Mouse (Mus musculus) C2C12 (cell line): ENCODE measurements around the gene Plod3. TPM values are rescaled to one million over a fixed set of nuclear protein-coding genes. Genes with fewer than 3 reads are reported as not detected.

Source experiments
- H3K27me3 ChIP-seq: one replicate; pipeline ENCODE4 v1.6.1; 2011; ENCODE audit not compliant: control insufficient read depth, insufficient read depth, insufficient read length
- H3K36me3 ChIP-seq: one replicate; pipeline ENCODE4 v1.6.1; 2011; ENCODE audit not compliant: control insufficient read depth, insufficient read depth
- H3K4me3 ChIP-seq: one replicate; pipeline ENCODE4 v1.5.1; 2011; ENCODE audit warnings: mild to moderate bottlenecking, control low read depth; ENCODE audit not compliant: poor library complexity, insufficient read depth, severe bottlenecking
- H3K79me2 ChIP-seq: one replicate; pipeline ENCODE4 v1.6.1; 2011; ENCODE audit not compliant: control insufficient read depth, insufficient read depth
- H3K79me3 ChIP-seq: one replicate; pipeline ENCODE4 v1.6.1; 2011; ENCODE audit warnings: low read depth, control low read depth
- H3ac ChIP-seq: one replicate; pipeline ENCODE3; 2011; ENCODE audit warnings: low read depth; ENCODE audit not compliant: control insufficient read depth, insufficient read length
- CEBPB ChIP-seq: IDR thresholded peaks from one replicate; pipeline ENCODE4 v1.6.1; 2011; ENCODE audit warnings: low read depth, mild to moderate bottlenecking, control low read depth, moderate library complexity
- CTCF ChIP-seq: IDR thresholded peaks from one replicate; pipeline ENCODE4 v1.5.1; 2011; ENCODE audit not compliant: control insufficient read depth, insufficient read depth, insufficient read length
- FOSL1 ChIP-seq: IDR thresholded peaks from one replicate; pipeline ENCODE4 v1.8.0; 2011; ENCODE audit warnings: mild to moderate bottlenecking, low read length; ENCODE audit not compliant: poor library complexity, insufficient read depth, severe bottlenecking
- MAX ChIP-seq: IDR thresholded peaks from one replicate; pipeline ENCODE4 v1.6.1; 2011; ENCODE audit warnings: mild to moderate bottlenecking, control low read depth
- MYOD1 ChIP-seq: IDR thresholded peaks from one replicate; pipeline ENCODE4 v1.6.1; 2011; ENCODE audit warnings: low read depth; ENCODE audit not compliant: control insufficient read depth, insufficient read length
- MYOG ChIP-seq: IDR thresholded peaks from one replicate; pipeline ENCODE4 v1.6.1; 2011; ENCODE audit not compliant: control insufficient read depth, insufficient read length; ENCODE audit errors: extremely low read depth
- USF1 ChIP-seq: IDR thresholded peaks from one replicate; pipeline ENCODE4 v1.6.1; 2011; ENCODE audit warnings: low read depth, mild to moderate bottlenecking, control low read depth, moderate library complexity
- polyA plus RNA-seq: library from polyadenylated mRNA; unstranded; fragments of >200 nt; fragmentation: generic; extraction: Trizol; gene quantifications from one replicate; pipeline ENCODE4 v1.2.1, GENCODE M21; 2012; ENCODE audit warnings: missing spikeins

The Plod3 gene
- polyA plus RNA-seq, 1 experiment, result 140 TPM

DNA sequence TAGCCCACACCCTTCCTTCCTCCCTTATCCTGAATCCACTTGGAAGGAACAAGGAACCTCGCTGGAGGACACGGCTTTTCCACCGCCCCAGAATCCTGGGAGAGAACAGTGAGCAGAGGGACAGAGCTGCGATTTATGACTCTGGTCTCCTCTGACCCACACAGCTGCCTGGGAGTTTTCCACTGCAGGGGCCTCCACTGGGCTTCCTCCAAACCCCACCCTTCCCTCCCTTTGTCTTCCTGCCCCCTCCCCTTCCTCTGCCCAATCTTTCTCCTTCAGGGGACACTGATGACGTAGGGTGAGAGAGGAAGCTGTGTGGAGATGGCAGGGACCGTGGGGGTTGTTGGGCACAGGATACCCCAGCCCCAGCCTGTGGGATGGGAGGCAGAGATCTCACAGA, 20.5 kb upstream of the Plod3 start, which contains the start of gene Cldn15:
TSS of gene Cldn15 (plus strand) at position 286 of the 400 bp plus-strand sequence.
- H3ac ChIP-seq, result no peak within 1 kb of the TSS
- peaks cover 6% of the 10 kb centered on the region for H3K79me3 ChIP-seq
- peaks cover 31% of the 10 kb centered on the region for H3K79me2 ChIP-seq
- H3K27me3 ChIP-seq, result no peaks in the 10 kb centered on the region
- peaks cover 38% of the 10 kb centered on the region for H3K36me3 ChIP-seq
- TF ChIP-seq MAX (no peak), MYOD1 (no peak), CEBPB (no peak), CTCF (no peak), MYOG (no peak), USF1 (no peak)
- H3K4me3 ChIP-seq, result no peak within 1 kb of the TSS

DNA sequence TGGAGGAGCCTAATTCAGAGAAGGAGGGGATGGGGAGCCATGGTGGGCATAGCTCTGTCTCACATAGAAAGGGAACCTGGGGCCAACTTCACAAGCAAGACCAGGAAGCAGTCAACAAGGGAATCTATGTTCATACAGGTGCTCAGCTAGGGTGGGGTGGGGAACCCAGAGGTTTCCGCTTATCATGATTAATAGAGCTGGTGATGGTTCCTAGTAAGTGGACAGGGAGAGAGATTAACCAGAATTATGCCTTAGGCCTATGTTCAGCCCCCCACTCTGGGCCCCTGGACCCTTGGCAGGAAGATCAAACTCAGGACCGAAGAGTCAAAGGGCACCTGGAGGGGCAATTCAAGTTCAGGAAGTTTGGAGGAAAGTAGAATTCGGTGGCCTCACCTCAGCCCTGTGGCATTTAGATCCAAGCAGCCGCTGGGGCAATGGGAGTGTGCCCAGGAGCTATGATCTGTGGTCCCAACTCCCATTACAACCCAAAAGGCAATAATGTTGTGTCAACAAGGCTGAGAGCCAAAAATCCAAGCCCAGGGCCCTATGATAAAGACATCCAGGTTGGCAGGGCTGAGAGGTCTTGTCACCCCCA, 19.9 kb upstream of the Plod3 start:
- peaks cover 38% of the 10 kb centered on the region for H3K36me3 ChIP-seq

DNA sequence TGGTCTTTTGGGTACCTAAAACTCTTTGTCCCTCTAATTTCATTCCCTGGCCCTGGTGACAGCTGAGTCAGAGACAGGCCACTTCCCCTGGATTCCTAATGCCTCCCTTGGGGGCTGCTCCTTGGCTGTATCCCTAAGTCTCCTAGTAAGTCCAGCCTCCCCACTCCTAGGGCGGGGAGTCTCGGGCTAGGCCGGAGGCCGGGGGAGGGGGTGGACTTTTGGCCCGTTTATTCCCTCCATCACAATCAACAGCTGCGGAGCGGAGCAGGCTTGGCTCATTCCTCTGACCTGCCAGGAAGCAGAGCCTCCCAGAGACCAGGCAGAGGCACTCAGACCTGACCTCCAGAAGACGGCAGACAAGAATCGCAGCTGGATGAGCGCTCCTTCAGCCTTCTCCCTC, 19.2 kb upstream of the Plod3 start:
- H3K36me3 ChIP-seq, result peaks cover 38% of the 10 kb centered on the region

More for the DNA sequence above, 19.9 kb upstream of the Plod3 start:
- no peak overlapping the region for H3ac ChIP-seq
- H3K79me2 ChIP-seq, result peaks cover 31% of the 10 kb centered on the region
- peaks cover 6% of the 10 kb centered on the region for H3K79me3 ChIP-seq
- TF ChIP-seq MAX, result no peak
- no peak for TF ChIP-seq CEBPB
- no peak for TF ChIP-seq FOSL1
- no peak for TF ChIP-seq CTCF
- no peak for TF ChIP-seq USF1
- no peaks in the 10 kb centered on the region for H3K27me3 ChIP-seq
- no peak overlapping the region for H3K4me3 ChIP-seq

DNA sequence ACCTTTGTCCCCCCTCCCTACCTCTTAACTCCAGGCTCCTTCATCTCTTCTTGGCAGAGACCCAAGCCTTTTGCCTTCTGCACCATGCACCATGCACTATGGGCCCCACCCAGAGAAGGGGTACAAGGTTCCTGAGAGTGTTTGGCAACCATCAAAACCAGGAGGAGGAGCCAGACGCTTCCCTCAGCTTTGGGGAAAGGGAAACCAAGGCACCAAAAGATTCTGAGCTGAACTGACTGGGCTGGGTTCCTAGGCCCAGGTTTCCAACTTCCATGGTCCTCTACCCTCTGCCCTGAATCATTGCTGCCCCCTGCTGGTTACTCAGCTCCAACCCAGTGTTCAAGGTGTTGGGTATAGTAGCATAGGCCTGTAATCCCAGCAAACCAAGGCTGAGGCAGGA, 16.1 kb upstream of the Plod3 start:
- Histone ChIP-seq H3K36me3 (peaks cover 8% of the 10 kb centered on the region), H3K79me3 (no peaks in the 10 kb centered on the region), H3K79me2 (no peaks in the 10 kb centered on the region), H3K4me3 (no peak overlapping the region), H3ac (no peak overlapping the region), H3K27me3 (no peaks in the 10 kb centered on the region)
- no peak for TF ChIP-seq CEBPB
- no peak for TF ChIP-seq CTCF
- TF ChIP-seq MYOG, result no peak
- no peak for TF ChIP-seq USF1
- no peak for TF ChIP-seq MYOD1
- no peak for TF ChIP-seq MAX
- TF ChIP-seq FOSL1, result no peak

More for the DNA sequence above, 19.2 kb upstream of the Plod3 start:
- peaks cover 6% of the 10 kb centered on the region for H3K79me3 ChIP-seq
- H3K79me2 ChIP-seq, result peaks cover 27% of the 10 kb centered on the region
- H3K4me3 ChIP-seq, result no peak overlapping the region
- no peak for TF ChIP-seq MYOG
- no peak for TF ChIP-seq CEBPB
- TF ChIP-seq CTCF, result no peak
- no peak for TF ChIP-seq USF1
- TF ChIP-seq FOSL1, result no peak
- no peak for TF ChIP-seq MAX
- TF ChIP-seq MYOD1, result no peak
- no peak overlapping the region for H3ac ChIP-seq
- no peaks in the 10 kb centered on the region for H3K27me3 ChIP-seq

DNA sequence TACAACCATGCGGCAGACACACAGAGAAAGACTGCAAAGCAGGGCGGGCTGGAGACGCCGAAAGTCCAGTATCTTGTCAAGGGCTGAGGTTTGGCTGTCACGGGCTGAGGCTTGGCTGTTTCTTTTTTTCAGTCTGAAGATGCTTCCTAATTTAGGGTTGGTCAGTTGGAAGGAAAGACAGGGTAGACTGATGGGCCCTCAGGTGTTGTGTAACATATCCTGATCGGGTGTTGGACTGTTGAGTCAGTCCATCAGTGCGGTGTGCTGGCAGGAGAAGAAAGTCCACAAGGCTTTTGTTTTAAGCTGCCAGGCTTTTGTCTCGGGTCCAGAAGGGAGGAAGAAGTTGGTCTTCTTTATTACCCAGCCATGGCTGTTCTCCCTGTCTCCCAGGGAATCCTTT, 13.1 kb upstream of the Plod3 start:
- no peaks in the 10 kb centered on the region for H3K36me3 ChIP-seq
- no peak overlapping the region for H3ac ChIP-seq
- H3K27me3 ChIP-seq, result no peaks in the 10 kb centered on the region
- no peaks in the 10 kb centered on the region for H3K79me3 ChIP-seq
- no peaks in the 10 kb centered on the region for H3K79me2 ChIP-seq
- no peak overlapping the region for H3K4me3 ChIP-seq
- no peak for TF ChIP-seq FOSL1
- TF ChIP-seq USF1, result no peak
- no peak for TF ChIP-seq MYOD1
- no peak for TF ChIP-seq CTCF
- no peak for TF ChIP-seq MYOG
- TF ChIP-seq MAX, result no peak
- TF ChIP-seq CEBPB, result no peak

DNA sequence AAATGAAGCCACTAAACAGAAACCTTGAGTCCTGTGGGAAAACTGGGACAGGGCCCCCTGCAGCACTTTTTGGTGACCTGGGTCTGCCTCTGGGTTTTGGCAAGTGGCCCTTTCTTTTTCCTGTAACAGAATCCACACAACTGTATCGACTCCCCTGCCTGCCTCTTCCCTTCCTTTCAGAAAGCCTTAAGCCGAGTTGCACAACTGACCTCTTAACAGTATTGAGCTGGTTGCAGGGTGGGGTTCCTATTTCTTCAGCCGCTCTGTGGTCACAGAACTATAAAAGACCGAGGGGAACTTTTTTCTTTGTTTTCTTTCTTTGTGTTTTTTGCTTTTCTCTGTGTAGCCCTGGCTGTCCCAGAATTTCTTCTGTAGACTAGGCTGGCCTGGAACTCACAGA, 9.1 kb upstream of the Plod3 start:
- no peaks in the 10 kb centered on the region for H3K79me2 ChIP-seq
- no peak overlapping the region for H3K4me3 ChIP-seq
- H3K27me3 ChIP-seq, result no peaks in the 10 kb centered on the region
- TF ChIP-seq FOSL1 (no peak), USF1 (no peak), MYOG (no peak), CEBPB (no peak), MAX (no peak), CTCF (no peak), MYOD1 (no peak)
- H3K36me3 ChIP-seq, result peaks cover 12% of the 10 kb centered on the region
- H3K79me3 ChIP-seq, result no peaks in the 10 kb centered on the region
- no peak overlapping the region for H3ac ChIP-seq
